Mouse (Mus musculus): ENCODE measurements around the gene P2ry1. TPM values are rescaled to one million over a fixed set of nuclear protein-coding genes. Genes with fewer than 3 reads are reported as not detected.

Gene P2ry1
- polyA plus RNA-seq (2012; rRNA removed), result 12.3 and 21.8 TPM in 2 replicates

GRCm38 (mm10) chr3:61002587-61003501, at the start of gene P2ry1:
TSS of gene P2ry1 (plus strand) at chr3:61002795.
- peak; percentile 81 for DNase-seq (ENCODE audit: low read depth, low spot score)
- WGBS, result 1% methylated on average over 90 of the region's 90 CpGs

GRCm38 (mm10) chr3:60953199-60953736, 49.3 kb upstream of the P2ry1 start:
- 55% methylated on average over 5 of the region's 5 CpGs for WGBS
- DNase-seq (ENCODE audit: low read depth, low spot score), result no peak

- 76% methylated on average over 2 of the region's 2 CpGs for WGBS
Observed at GRCm38 (mm10) chr3:60954073-60954472, 48.5 kb upstream of the P2ry1 start.

GRCm38 (mm10) chr3:60958769-60959168, 43.8 kb upstream of the P2ry1 start:
- no peak for DNase-seq (ENCODE audit: low read depth, low spot score)
- WGBS, result 82% methylated on average over 2 of the region's 2 CpGs

More at GRCm38 (mm10) chr3:60954073-60954472, 48.5 kb upstream of the P2ry1 start:
- no peak for DNase-seq (ENCODE audit: low read depth, low spot score)

- DNase-seq (ENCODE audit: low read depth, low spot score), result no peak
- WGBS, result 76% methylated on average over 2 of the region's 2 CpGs
Observed at GRCm38 (mm10) chr3:60965137-60965536, 37.5 kb upstream of the P2ry1 start.

- 93% methylated on average over 1 of the region's 1 CpGs for WGBS
- no peak for DNase-seq (ENCODE audit: low read depth, low spot score)
Observed at GRCm38 (mm10) chr3:60974944-60975343, 27.7 kb upstream of the P2ry1 start.

- DNase-seq (ENCODE audit: low read depth, low spot score), result no peak
- WGBS, result 79% methylated on average over 3 of the region's 3 CpGs
Observed at GRCm38 (mm10) chr3:60982109-60982508, 20.5 kb upstream of the P2ry1 start.

- no peak for DNase-seq (ENCODE audit: low read depth, low spot score)
- WGBS, result 88% methylated on average over 3 of the region's 3 CpGs
Observed at GRCm38 (mm10) chr3:60998064-60998463, 4.5 kb upstream of the P2ry1 start.

GRCm38 (mm10) chr3:60999715-61000114, 2.9 kb upstream of the P2ry1 start:
- no peak for DNase-seq (ENCODE audit: low read depth, low spot score)

- DNase-seq (ENCODE audit: low read depth, low spot score), result peak; percentile 56
- WGBS, result 34% methylated on average over 4 of the region's 4 CpGs
Observed at GRCm38 (mm10) chr3:61000747-61001146, 1.8 kb upstream of the P2ry1 start.

GRCm38 (mm10) chr3:61001852-61002586, 576 bp upstream of the P2ry1 start:
- WGBS, result 4% methylated on average over 20 of the region's 20 CpGs
- DNase-seq (ENCODE audit: low read depth, low spot score), result peak; percentile 27

GRCm38 (mm10) chr3:61004611-61005010, 2.0 kb downstream of the P2ry1 start:
- DNase-seq (ENCODE audit: low read depth, low spot score), result no peak
- WGBS, result 28% methylated on average over 1 of the region's 1 CpGs

GRCm38 (mm10) chr3:61011660-61012059, 9.1 kb downstream of the P2ry1 start:
- 20% methylated on average over 5 of the region's 5 CpGs for WGBS
- DNase-seq (ENCODE audit: low read depth, low spot score), result peak; percentile 68

GRCm38 (mm10) chr3:61012550-61012949, 10.0 kb downstream of the P2ry1 start:
- peak; percentile 58 for DNase-seq (ENCODE audit: low read depth, low spot score)

- no peak for DNase-seq (ENCODE audit: low read depth, low spot score)
- WGBS, result 90% methylated on average over 2 of the region's 2 CpGs
Observed at GRCm38 (mm10) chr3:61016733-61017132, 14.1 kb downstream of the P2ry1 start.

GRCm38 (mm10) chr3:61032100-61032499, 29.5 kb downstream of the P2ry1 start:
- no peak for DNase-seq (ENCODE audit: low read depth, low spot score)
- 37% methylated on average over 4 of the region's 4 CpGs for WGBS

- DNase-seq (ENCODE audit: low read depth, low spot score), result no peak
- WGBS, result 77% methylated on average over 5 of the region's 5 CpGs
Observed at GRCm38 (mm10) chr3:61035633-61036032, 33.0 kb downstream of the P2ry1 start.

- WGBS, result 66% methylated on average over 5 of the region's 5 CpGs
- no peak for DNase-seq (ENCODE audit: low read depth, low spot score)
Observed at GRCm38 (mm10) chr3:61039916-61040315, 37.3 kb downstream of the P2ry1 start.

- DNase-seq (ENCODE audit: low read depth, low spot score), result no peak
- 51% methylated on average over 3 of the region's 3 CpGs for WGBS
Observed at GRCm38 (mm10) chr3:61049976-61050672, 47.5 kb downstream of the P2ry1 start.
